Mouse (Mus musculus) liver, adult 2 months (tissue): Measurements from ENCODE around the gene Lpin3.

ENCODE experiments used
- CTCF ChIP-seq: fragments of 200-500 bp; IDR thresholded peaks from 2 replicates; pipeline ENCODE4 v1.5.1; 2011; ENCODE audit warnings: low read depth, low read length, control low read depth
- POLR2A ChIP-seq: fragments of 200-500 bp; IDR thresholded peaks from 2 replicates; pipeline ENCODE4 v1.6.1; 2011; ENCODE audit warnings: low read length, control low read depth; ENCODE audit not compliant: insufficient read depth; ENCODE audit errors: extremely low read depth

DNA sequence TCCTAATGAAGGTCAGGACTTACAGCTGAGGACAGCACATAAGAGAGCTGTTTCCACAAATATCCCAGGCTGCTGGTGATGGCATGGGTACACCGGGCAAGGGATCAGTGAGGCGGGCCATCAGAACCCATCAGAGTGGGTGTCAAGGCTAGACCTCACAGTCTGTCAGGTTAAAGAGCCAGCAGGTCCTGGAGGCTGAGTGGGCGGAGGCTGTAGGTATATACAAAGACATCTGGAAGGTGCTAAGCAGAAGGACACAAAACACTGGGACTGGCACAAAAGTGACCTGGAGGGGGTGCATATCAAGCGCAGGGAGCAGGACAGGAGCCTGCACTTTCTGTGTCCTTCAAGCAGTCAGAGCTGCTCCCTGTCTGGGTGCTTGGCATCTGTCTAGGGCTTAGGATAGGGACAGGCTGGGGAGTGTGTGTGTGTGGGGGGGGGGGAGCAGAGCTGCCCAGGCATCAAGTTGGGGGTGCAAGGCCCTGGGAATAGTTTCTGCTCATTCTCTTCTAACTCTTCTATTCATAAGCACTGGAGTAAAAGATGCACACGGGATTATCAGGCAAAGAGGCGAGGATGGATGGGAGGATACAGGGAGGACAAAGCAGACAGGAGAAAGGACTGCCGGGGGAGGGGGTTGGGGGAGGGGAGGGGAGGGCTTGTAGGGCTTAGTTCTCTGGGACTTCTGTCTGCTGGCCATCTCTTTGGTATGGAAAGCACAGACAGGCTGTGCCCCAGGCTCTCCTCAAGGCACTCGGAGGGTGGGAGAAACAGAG, 37.9 kb downstream of the Lpin3 start:
- TF ChIP-seq POLR2A (no peak), CTCF (no peak)
